Mouse (Mus musculus) liver, postnatal 0 days (tissue): ENCODE data around the gene Aldh18a1. TPM values are rescaled to one million over a fixed set of nuclear protein-coding genes. Genes with fewer than 3 reads are reported as not detected.
A peak's percentile ranks its signal among the peaks of the same experiment; 100 is the strongest.

Experiments used
- ATAC-seq: fragments of 200-750 bp; cut with Nextera tagmentation; 2 replicates; pipeline ENCODE4 v1.8.0; 2017; ENCODE audit warnings: mild to moderate bottlenecking, moderate library complexity
- DNase-seq: peaks from one replicate; pipeline ENCODE4 v3.0.0-alpha.2; 2016
- H3K27ac ChIP-seq: fragments of 300-500 bp; sonication (generic); 2 replicates; pipeline ENCODE4 v1.5.1; 2014; ENCODE audit warnings: antibody characterized with exemption, moderate library complexity, mild to moderate bottlenecking, low read depth
- H3K27me3 ChIP-seq: fragments of 300-500 bp; sonication (generic); 2 replicates; pipeline ENCODE4 v1.6.1; 2014; ENCODE audit warnings: low read length, control low read depth, mixed read lengths; ENCODE audit not compliant: insufficient read depth
- H3K36me3 ChIP-seq: fragments of 300-500 bp; sonication (generic); replicated peaks from 2 replicates; pipeline ENCODE4 v1.6.1; 2014; ENCODE audit warnings: mild to moderate bottlenecking, control low read depth, low read length, moderate library complexity, mixed read lengths; ENCODE audit not compliant: insufficient read depth
- H3K4me1 ChIP-seq: fragments of 300-500 bp; sonication (generic); 2 replicates; pipeline ENCODE4 v1.6.1; 2014; ENCODE audit warnings: antibody characterized with exemption, mild to moderate bottlenecking, control low read depth; ENCODE audit not compliant: insufficient read depth
- H3K4me2 ChIP-seq: fragments of 300-500 bp; sonication (generic); 2 replicates; pipeline ENCODE4 v1.6.1; 2014; ENCODE audit warnings: low read depth, mild to moderate bottlenecking, low read length, moderate library complexity, mixed read lengths
- H3K4me3 ChIP-seq: fragments of 300-500 bp; sonication (generic); 2 replicates; pipeline ENCODE4 v1.5.1; 2014; ENCODE audit warnings: low read depth, low read length
- H3K9ac ChIP-seq: fragments of 300-500 bp; sonication (generic); replicated peaks from 2 replicates; pipeline ENCODE4 v1.6.1; 2014; ENCODE audit warnings: mild to moderate bottlenecking, moderate library complexity
- H3K9me3 ChIP-seq: fragments of 300-500 bp; sonication (generic); 2 replicates; pipeline ENCODE4 v1.6.1; 2016; ENCODE audit warnings: mild to moderate bottlenecking, control low read depth, low read length, mixed read lengths
- CTCF ChIP-seq: sonication (generic); IDR thresholded peaks from 2 replicates; pipeline ENCODE4 v1.5.1; 2016; ENCODE audit warnings: antibody characterized with exemption, low read depth
- EP300 ChIP-seq: IDR thresholded peaks from 2 replicates; pipeline ENCODE4 v1.6.1; 2016; ENCODE audit warnings: antibody characterized with exemption, low read depth, mild to moderate bottlenecking
- WGBS: fragments of 180-500 bp; shearing (Covaris S2); extraction: QIAGEN DNeasy Blood & Tissue Kit; methylation state at CpG from one replicate; pipeline ENCODE4 v1.1.7; 2014; ENCODE audit not compliant: insufficient replicate concordance; 5-methylcytosine and 5-hydroxymethylcytosine counted together
- polyA plus RNA-seq: library from polyadenylated mRNA; unstranded; fragments of >200 nt; fragmentation: Nextera tagmentation; extraction: Ambion mirVana; gene quantifications from 2 replicates; pipeline ENCODE4 v1.2.1, GENCODE M21; 2015

Aldh18a1 gene
- polyA plus RNA-seq, 1 experiment from 2014 or later = 9.1 TPM

DNA sequence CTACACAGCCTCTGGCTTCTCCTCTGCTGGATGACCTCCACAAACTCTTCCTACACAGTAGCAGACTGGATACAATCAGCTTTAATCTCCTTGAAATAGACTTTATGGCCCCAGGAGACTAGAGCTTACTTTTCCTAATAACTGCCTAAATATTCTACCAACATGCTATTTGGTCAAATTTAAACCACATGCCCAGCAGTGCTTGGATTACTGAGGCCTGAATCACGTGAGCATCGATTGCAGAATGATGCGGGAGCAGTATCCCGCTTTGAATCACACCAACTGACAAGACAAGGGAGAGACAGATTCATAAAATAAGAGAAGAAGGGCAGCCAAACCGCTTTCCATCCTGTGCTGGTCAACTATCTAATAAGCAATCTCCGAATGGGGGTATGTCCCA, 39.9 kb downstream of the Aldh18a1 start:
- 88% methylated on average over 6 of the region's 6 CpGs for WGBS

DNA sequence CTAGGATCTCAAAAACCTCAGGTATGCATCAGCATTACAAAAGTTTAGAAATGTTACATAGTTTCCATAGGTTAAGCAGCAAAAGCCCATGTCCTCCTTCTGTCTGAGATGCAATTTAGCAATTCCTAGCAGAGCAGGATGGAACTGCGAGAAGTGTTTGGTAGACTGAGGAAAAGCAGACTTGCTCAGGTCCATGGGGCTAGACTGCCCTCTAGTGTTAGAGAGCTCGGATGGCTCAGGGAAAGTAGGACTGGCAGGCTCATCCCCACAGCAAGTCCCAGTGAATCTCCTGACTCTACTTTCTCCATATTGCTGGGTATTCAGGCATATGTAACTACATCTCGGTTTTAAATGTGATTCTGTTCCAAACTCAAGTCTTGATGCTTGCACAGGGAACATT, 43.4 kb downstream of the Aldh18a1 start:
- H3K4me1 ChIP-seq = no peaks in the 10 kb centered on the region
- TF ChIP-seq CTCF (peak; percentile 99), EP300 (no peak)
- no peaks in the 10 kb centered on the region for H3K27me3 ChIP-seq
- H3K27ac ChIP-seq = no peak overlapping the region
- no peak overlapping the region for H3K4me3 ChIP-seq
- H3K36me3 ChIP-seq = no peaks in the 10 kb centered on the region
- no peaks in the 10 kb centered on the region for H3K9me3 ChIP-seq
- no peak overlapping the region for H3K4me2 ChIP-seq
- ATAC-seq = peak; percentile 63; the same call in 1 of the 2 replicates
- WGBS = 7% methylated on average over 3 of the region's 3 CpGs
- DNase-seq = peak; percentile 72
- H3K9ac ChIP-seq = no peak overlapping the region

More for the DNA sequence above, 39.9 kb downstream of the Aldh18a1 start:
- DNase-seq = no peak
- peaks cover 17% of the 10 kb centered on the region; the same call in 1 of the 2 replicates for H3K36me3 ChIP-seq
- TF ChIP-seq EP300 (no peak), CTCF (no peak)
- no peak overlapping the region for H3K27ac ChIP-seq
- no peak overlapping the region for H3K4me3 ChIP-seq
- H3K4me2 ChIP-seq = no peak overlapping the region
- H3K4me1 ChIP-seq = peaks cover 4% of the 10 kb centered on the region; the same call in 1 of the 2 replicates
- ATAC-seq = no peak
- H3K27me3 ChIP-seq = no peaks in the 10 kb centered on the region
- H3K9me3 ChIP-seq = no peaks in the 10 kb centered on the region
- H3K9ac ChIP-seq = no peak overlapping the region

DNA sequence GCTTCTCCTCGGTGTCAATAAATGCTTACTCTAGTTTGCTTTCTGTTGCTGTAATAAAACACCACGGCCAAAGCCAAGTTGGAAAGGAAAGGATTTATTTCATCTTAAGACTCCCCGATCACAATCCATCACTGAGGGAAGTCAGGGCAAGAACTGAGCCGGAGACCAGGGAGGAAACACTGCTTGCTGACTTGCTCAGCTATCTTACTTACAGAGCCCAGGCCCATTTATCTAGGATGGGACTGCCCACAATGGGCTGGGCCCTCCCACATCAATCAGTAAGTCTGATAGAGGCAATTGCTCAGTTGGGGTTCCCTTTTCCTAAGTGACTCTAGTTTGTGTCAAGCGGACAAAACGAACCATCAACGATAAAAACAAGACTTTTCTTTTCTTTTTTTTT, 45.5 kb downstream of the Aldh18a1 start:
- no peak for ATAC-seq
- H3K27ac ChIP-seq = no peak overlapping the region
- no peaks in the 10 kb centered on the region for H3K27me3 ChIP-seq
- H3K4me2 ChIP-seq = no peak overlapping the region
- no peak for TF ChIP-seq CTCF
- no peak overlapping the region for H3K4me3 ChIP-seq
- DNase-seq = no peak
- no peaks in the 10 kb centered on the region for H3K36me3 ChIP-seq
- no peaks in the 10 kb centered on the region for H3K9me3 ChIP-seq
- WGBS = 67% methylated on average over 7 of the region's 7 CpGs
- no peaks in the 10 kb centered on the region for H3K4me1 ChIP-seq
- no peak overlapping the region for H3K9ac ChIP-seq

DNA sequence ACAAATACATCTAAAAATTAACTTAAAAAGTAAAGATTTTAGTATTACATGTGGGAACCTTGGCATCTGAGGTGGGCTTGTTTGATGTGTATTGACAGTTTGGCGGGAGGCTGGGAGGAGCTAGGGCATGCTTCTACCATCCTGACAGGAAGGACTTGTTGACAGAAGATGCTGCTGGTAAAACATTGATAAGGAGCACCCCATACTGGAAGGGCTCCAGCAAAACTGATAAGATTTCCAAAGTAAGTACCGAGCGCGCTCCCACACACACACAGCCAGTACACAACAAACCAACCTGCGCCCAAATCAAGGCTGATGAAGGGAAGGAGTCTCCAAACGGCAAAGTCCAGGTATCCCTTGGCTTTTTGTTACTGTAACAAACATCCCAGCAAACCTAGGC, 51.7 kb downstream of the Aldh18a1 start:
- WGBS = 20% methylated on average over 6 of the region's 6 CpGs
- peak; percentile 87 for ATAC-seq
- H3K9me3 ChIP-seq = no peaks in the 10 kb centered on the region
- peak; percentile 32 for DNase-seq
- H3K27ac ChIP-seq = no peak overlapping the region
- TF ChIP-seq CTCF (no peak), EP300 (peak; percentile 89)
- no peaks in the 10 kb centered on the region for H3K36me3 ChIP-seq
- peak overlapping the region; percentile 15 for H3K4me2 ChIP-seq
- H3K9ac ChIP-seq = no peak overlapping the region
- peaks cover 10% of the 10 kb centered on the region; the same call in 1 of the 2 replicates for H3K4me1 ChIP-seq
- H3K4me3 ChIP-seq = no peak overlapping the region
- H3K27me3 ChIP-seq = no peaks in the 10 kb centered on the region

DNA sequence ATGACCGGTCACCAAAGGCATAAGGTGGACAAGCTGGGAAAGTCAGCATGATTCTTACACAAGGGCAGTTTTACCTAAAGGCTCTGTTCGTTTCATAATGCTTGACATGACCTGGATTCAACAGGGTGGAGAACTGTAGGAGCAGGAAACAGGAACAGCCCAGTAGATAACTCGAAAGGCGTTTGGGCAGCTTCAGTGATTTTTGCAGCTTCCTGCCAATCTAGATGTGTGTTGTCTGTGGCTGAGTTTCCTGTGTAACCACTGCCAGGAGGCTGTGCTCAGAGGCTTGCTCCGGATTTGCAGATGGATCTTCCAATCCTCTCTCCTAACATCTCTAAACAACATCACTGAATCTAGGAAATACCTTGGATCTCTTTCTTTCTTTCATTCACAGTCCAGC, 55.7 kb downstream of the Aldh18a1 start:
- Histone ChIP-seq H3K4me3 (no peak overlapping the region), H3K4me2 (no peak overlapping the region), H3K4me1 (peaks cover 10% of the 10 kb centered on the region; the same call in 1 of the 2 replicates), H3K27ac (no peak overlapping the region), H3K9me3 (no peaks in the 10 kb centered on the region), H3K27me3 (no peaks in the 10 kb centered on the region), H3K36me3 (no peaks in the 10 kb centered on the region), H3K9ac (no peak overlapping the region)
- no peak for TF ChIP-seq EP300
- TF ChIP-seq CTCF = no peak
- DNase-seq (no peak), ATAC-seq (no peak)
- WGBS = 47% methylated on average over 5 of the region's 5 CpGs

DNA sequence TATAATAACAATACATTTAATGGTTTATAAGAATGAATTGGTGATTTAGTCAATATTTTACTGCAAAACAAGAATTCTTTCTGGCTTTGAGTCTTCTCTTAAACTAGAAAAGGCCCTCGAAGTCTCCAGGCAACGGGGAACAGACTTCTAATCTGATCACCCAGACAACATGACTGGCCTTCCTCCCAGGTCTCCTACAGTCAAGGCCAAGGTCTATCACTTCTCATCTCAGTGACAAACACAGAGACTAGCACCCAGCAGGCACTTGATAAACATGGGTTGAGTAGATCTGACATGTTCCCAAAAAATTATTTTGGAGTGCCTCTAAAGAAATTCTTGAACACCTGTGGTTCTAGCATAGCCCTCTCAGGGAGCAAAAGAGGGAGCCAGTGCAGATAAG, 57.9 kb downstream of the Aldh18a1 start:
- H3K9me3 ChIP-seq = no peaks in the 10 kb centered on the region
- H3K9ac ChIP-seq = no peak overlapping the region
- no peaks in the 10 kb centered on the region for H3K36me3 ChIP-seq
- H3K27me3 ChIP-seq = no peaks in the 10 kb centered on the region
- no peak overlapping the region for H3K4me2 ChIP-seq
- no peak overlapping the region for H3K27ac ChIP-seq
- no peak overlapping the region for H3K4me3 ChIP-seq
- no peak for TF ChIP-seq EP300
- no peak for TF ChIP-seq CTCF
- DNase-seq = no peak
- no peak for ATAC-seq
- 58% methylated on average over 2 of the region's 2 CpGs for WGBS
- H3K4me1 ChIP-seq = no peaks in the 10 kb centered on the region

DNA sequence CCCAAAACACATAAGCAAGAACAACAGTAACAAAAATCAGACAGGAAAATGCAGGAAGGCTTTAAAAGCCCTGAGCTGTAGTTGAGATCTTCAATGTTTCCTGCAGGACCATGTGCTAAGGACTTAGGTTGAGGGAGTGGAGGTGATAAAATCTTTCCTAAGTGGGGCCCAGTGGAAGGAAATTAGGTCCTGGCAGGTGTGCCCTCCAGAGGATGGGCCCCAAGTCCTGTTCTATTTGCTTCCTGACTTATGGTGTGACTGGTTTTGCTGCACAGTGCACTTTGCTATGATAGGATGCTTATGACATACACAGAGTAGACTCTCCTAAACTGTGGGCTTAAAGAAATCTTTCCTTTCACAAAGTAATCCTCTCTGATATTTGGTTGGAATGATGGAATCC, 60.0 kb downstream of the Aldh18a1 start:
- no peaks in the 10 kb centered on the region for H3K36me3 ChIP-seq
- H3K27ac ChIP-seq = no peak overlapping the region
- H3K27me3 ChIP-seq = no peaks in the 10 kb centered on the region
- no peaks in the 10 kb centered on the region for H3K9me3 ChIP-seq
- ATAC-seq = no peak
- no peak overlapping the region for H3K4me3 ChIP-seq
- no peak for DNase-seq
- TF ChIP-seq CTCF (no peak), EP300 (no peak)
- H3K9ac ChIP-seq = no peak overlapping the region
- no peak overlapping the region for H3K4me2 ChIP-seq
- H3K4me1 ChIP-seq = no peaks in the 10 kb centered on the region
